Mouse (Mus musculus): ENCODE data around the gene Zc3hc1. TPM values are rescaled to one million over a fixed set of nuclear protein-coding genes. Genes with fewer than 3 reads are reported as not detected.

Zc3hc1 gene
- polyA plus RNA-seq (2016; fragmentation: Nextera tagmentation; extraction: Ambion mirVana), result 40.8 and 41.9 TPM in 2 replicates

- H3K27ac ChIP-seq, result peak within 1 kb of the TSS; percentile 74
- peak; percentile 86 for ATAC-seq
These were observed at the start of gene Zc3hc1 for GRCm38 (mm10) chr6:30390714-30391697. Gene Zc3hc1 (minus strand): TSS chr6:30391028.

GRCm38 (mm10) chr6:30439576-30439975, 48.7 kb upstream of the Zc3hc1 start:
- ATAC-seq, result no peak
- Histone ChIP-seq H3K9me3 (replicated peaks) (no peaks in the 10 kb centered on the region), H3K4me1 (0 out of 2 replicates have a peak, but pooled peaks cover 3% of the 10 kb centered on the region), H3K4me3 (no peak overlapping the region), H3K9ac (no peak overlapping the region), H3K36me3 (peaks cover 50% of the 10 kb centered on the region), H3K27ac (no peak overlapping the region), H3K27me3 (replicated peaks) (no peaks in the 10 kb centered on the region), H3K4me2 (no peak overlapping the region)
- 91% methylated on average over 10 of the region's 10 CpGs for WGBS (ENCODE audit: insufficient replicate concordance)

More at GRCm38 (mm10) chr6:30390714-30391697, at the start of gene Zc3hc1:
- Histone ChIP-seq H3K36me3 (peaks cover 13% of the 10 kb centered on the region), H3K4me1 (peaks cover 14% of the 10 kb centered on the region), H3K9me3 (replicated peaks) (no peaks in the 10 kb centered on the region), H3K9ac (peak within 1 kb of the TSS; percentile 82), H3K27me3 (replicated peaks) (no peaks in the 10 kb centered on the region), H3K4me2 (peak within 1 kb of the TSS; percentile 75), H3K4me3 (peak within 1 kb of the TSS; percentile 88)
- 11% methylated on average over 33 of the region's 33 CpGs for WGBS (ENCODE audit: insufficient replicate concordance)

GRCm38 (mm10) chr6:30437054-30437453, 46.2 kb upstream of the Zc3hc1 start:
- 0 out of 2 replicates have a peak, but pooled peaks cover 7% of the 10 kb centered on the region for H3K4me1 ChIP-seq
- H3K27ac ChIP-seq, result no peak overlapping the region
- no peaks in the 10 kb centered on the region for H3K27me3 ChIP-seq (replicated peaks)
- WGBS (ENCODE audit: insufficient replicate concordance), result 69% methylated on average over 3 of the region's 3 CpGs
- no peak for ATAC-seq
- H3K9me3 ChIP-seq (replicated peaks), result no peaks in the 10 kb centered on the region
- peaks cover 30% of the 10 kb centered on the region for H3K36me3 ChIP-seq
- no peak overlapping the region for H3K4me2 ChIP-seq
- no peak overlapping the region for H3K4me3 ChIP-seq
- no peak overlapping the region for H3K9ac ChIP-seq

GRCm38 (mm10) chr6:30436476-30436875, 45.6 kb upstream of the Zc3hc1 start:
- ATAC-seq, result no peak
- no peak overlapping the region for H3K4me3 ChIP-seq
- H3K9ac ChIP-seq, result no peak overlapping the region
- no peaks in the 10 kb centered on the region for H3K27me3 ChIP-seq (replicated peaks)
- 0 out of 2 replicates have a peak, but pooled peaks cover 7% of the 10 kb centered on the region for H3K4me1 ChIP-seq
- no peaks in the 10 kb centered on the region for H3K9me3 ChIP-seq (replicated peaks)
- WGBS (ENCODE audit: insufficient replicate concordance), result 91% methylated on average over 3 of the region's 3 CpGs
- H3K36me3 ChIP-seq, result peaks cover 24% of the 10 kb centered on the region
- H3K27ac ChIP-seq, result no peak overlapping the region
- no peak overlapping the region for H3K4me2 ChIP-seq

GRCm38 (mm10) chr6:30432461-30433192, 41.8 kb upstream of the Zc3hc1 start:
- peaks cover 19% of the 10 kb centered on the region for H3K4me1 ChIP-seq
- H3K27ac ChIP-seq, result no peak overlapping the region
- ATAC-seq, result no peak
- H3K36me3 ChIP-seq, result 0 out of 2 replicates have a peak, but pooled peaks cover 5% of the 10 kb centered on the region
- H3K4me2 ChIP-seq, result no peak overlapping the region
- no peak overlapping the region for H3K9ac ChIP-seq
- H3K4me3 ChIP-seq, result no peak overlapping the region
- no peaks in the 10 kb centered on the region for H3K27me3 ChIP-seq (replicated peaks)
- H3K9me3 ChIP-seq (replicated peaks), result no peaks in the 10 kb centered on the region
- 72% methylated on average over 3 of the region's 3 CpGs for WGBS (ENCODE audit: insufficient replicate concordance)

- no peak overlapping the region for H3K9ac ChIP-seq
- H3K27me3 ChIP-seq (replicated peaks), result no peaks in the 10 kb centered on the region
- 82% methylated on average over 7 of the region's 7 CpGs for WGBS (ENCODE audit: insufficient replicate concordance)
- H3K9me3 ChIP-seq (replicated peaks), result no peaks in the 10 kb centered on the region
- H3K4me1 ChIP-seq, result no peaks in the 10 kb centered on the region
- H3K27ac ChIP-seq, result no peak overlapping the region
- no peak overlapping the region for H3K4me3 ChIP-seq
- H3K36me3 ChIP-seq, result peaks cover 22% of the 10 kb centered on the region
- H3K4me2 ChIP-seq, result no peak overlapping the region
- ATAC-seq, result no peak
These were observed 26.0 kb upstream of the Zc3hc1 start for GRCm38 (mm10) chr6:30416801-30417200.

- 63% methylated on average over 2 of the region's 2 CpGs for WGBS (ENCODE audit: insufficient replicate concordance)
- no peaks in the 10 kb centered on the region for H3K27me3 ChIP-seq (replicated peaks)
- H3K9me3 ChIP-seq (replicated peaks), result no peaks in the 10 kb centered on the region
- no peak overlapping the region for H3K9ac ChIP-seq
- H3K4me2 ChIP-seq, result no peak overlapping the region
- H3K4me1 ChIP-seq, result no peaks in the 10 kb centered on the region
- no peak overlapping the region for H3K27ac ChIP-seq
- no peak for ATAC-seq
- peaks cover 18% of the 10 kb centered on the region for H3K36me3 ChIP-seq
- no peak overlapping the region for H3K4me3 ChIP-seq
These were observed 25.3 kb upstream of the Zc3hc1 start for GRCm38 (mm10) chr6:30416126-30416525.

GRCm38 (mm10) chr6:30411311-30411710, 20.5 kb upstream of the Zc3hc1 start:
- Histone ChIP-seq H3K27me3 (replicated peaks) (no peaks in the 10 kb centered on the region), H3K36me3 (peaks cover 6% of the 10 kb centered on the region; the same call in 1 of the 2 replicates), H3K9me3 (replicated peaks) (no peaks in the 10 kb centered on the region), H3K4me1 (peaks cover 10% of the 10 kb centered on the region; the same call in 1 of the 2 replicates), H3K4me2 (no peak overlapping the region), H3K9ac (no peak overlapping the region), H3K4me3 (no peak overlapping the region), H3K27ac (no peak overlapping the region)
- ATAC-seq, result no peak
- WGBS (ENCODE audit: insufficient replicate concordance), result 73% methylated on average over 4 of the region's 4 CpGs

- H3K4me2 ChIP-seq, result no peak overlapping the region
- 73% methylated on average over 7 of the region's 7 CpGs for WGBS (ENCODE audit: insufficient replicate concordance)
- no peaks in the 10 kb centered on the region for H3K27me3 ChIP-seq (replicated peaks)
- H3K9ac ChIP-seq, result no peak overlapping the region
- no peaks in the 10 kb centered on the region for H3K9me3 ChIP-seq (replicated peaks)
- ATAC-seq, result no peak
- H3K36me3 ChIP-seq, result peaks cover 6% of the 10 kb centered on the region; the same call in 1 of the 2 replicates
- no peak overlapping the region for H3K4me3 ChIP-seq
- no peak overlapping the region for H3K27ac ChIP-seq
- peaks cover 14% of the 10 kb centered on the region for H3K4me1 ChIP-seq
These were observed 18.7 kb upstream of the Zc3hc1 start for GRCm38 (mm10) chr6:30409399-30410093.

GRCm38 (mm10) chr6:30408276-30408675, 17.4 kb upstream of the Zc3hc1 start:
- Histone ChIP-seq H3K36me3 (peaks cover 6% of the 10 kb centered on the region; the same call in 1 of the 2 replicates), H3K4me1 (peaks cover 25% of the 10 kb centered on the region), H3K27me3 (replicated peaks) (no peaks in the 10 kb centered on the region), H3K9ac (no peak overlapping the region), H3K27ac (no peak overlapping the region), H3K9me3 (replicated peaks) (no peaks in the 10 kb centered on the region), H3K4me3 (no peak overlapping the region), H3K4me2 (no peak overlapping the region)
- ATAC-seq, result no peak
- WGBS (ENCODE audit: insufficient replicate concordance), result 69% methylated on average over 4 of the region's 4 CpGs

GRCm38 (mm10) chr6:30404671-30405070, 13.8 kb upstream of the Zc3hc1 start:
- Histone ChIP-seq H3K9me3 (replicated peaks) (no peaks in the 10 kb centered on the region), H3K4me3 (no peak overlapping the region), H3K4me1 (peaks cover 34% of the 10 kb centered on the region), H3K27ac (no peak overlapping the region), H3K4me2 (no peak overlapping the region), H3K27me3 (replicated peaks) (no peaks in the 10 kb centered on the region), H3K9ac (no peak overlapping the region), H3K36me3 (0 out of 2 replicates have a peak, but pooled peaks cover 3% of the 10 kb centered on the region)
- no peak for ATAC-seq
- WGBS (ENCODE audit: insufficient replicate concordance), result 42% methylated on average over 5 of the region's 5 CpGs

Measured in liver, embryonic 12.5 days (tissue).